Mouse (Mus musculus) heart, adult 2 months (tissue): ENCODE measurements around the gene E330017A01Rik.

Source experiments
- CTCF ChIP-seq: fragments of 200-600 bp; IDR thresholded peaks from 2 replicates; pipeline ENCODE4 v1.8.1; 2022; ENCODE audit warnings: antibody characterized with exemption, mild to moderate bottlenecking, moderate library complexity
- EP300 ChIP-seq: fragments of 200-500 bp; IDR thresholded peaks from 2 replicates; pipeline ENCODE4 v1.6.1; 2011; ENCODE audit warnings: low read depth, low read length, control low read depth; ENCODE audit not compliant: insufficient read depth
- POLR2A ChIP-seq: fragments of 200-500 bp; IDR thresholded peaks from 2 replicates; pipeline ENCODE4 v1.6.1; 2011; ENCODE audit warnings: mild to moderate bottlenecking, low read depth, low read length, control low read depth; ENCODE audit not compliant: insufficient read depth

DNA sequence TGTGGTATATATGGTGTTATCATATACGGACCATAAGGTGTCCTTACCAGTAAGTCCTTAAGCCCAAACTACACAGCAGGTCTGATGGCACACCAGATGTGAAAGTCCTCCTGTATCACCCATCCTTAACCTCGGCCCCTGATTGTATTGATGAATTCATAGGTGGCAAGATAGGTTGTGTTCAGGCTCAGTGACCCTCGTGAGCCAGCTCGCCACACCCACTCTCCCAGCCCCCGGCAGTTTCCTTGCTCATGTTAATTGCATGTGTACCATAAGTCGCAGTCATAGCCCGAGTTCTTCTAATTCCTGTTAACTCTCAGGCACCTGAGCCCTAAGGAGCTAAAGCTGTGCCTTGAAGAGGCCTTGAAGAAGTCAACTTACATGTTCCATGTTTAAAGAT, 37.6 kb upstream of the E330017A01Rik start:
- TF ChIP-seq CTCF (no peak), EP300 (no peak), POLR2A (no peak)
